10 mouse cellular contexts compared by ENCODE assay signal in the genomic region with DNA sequence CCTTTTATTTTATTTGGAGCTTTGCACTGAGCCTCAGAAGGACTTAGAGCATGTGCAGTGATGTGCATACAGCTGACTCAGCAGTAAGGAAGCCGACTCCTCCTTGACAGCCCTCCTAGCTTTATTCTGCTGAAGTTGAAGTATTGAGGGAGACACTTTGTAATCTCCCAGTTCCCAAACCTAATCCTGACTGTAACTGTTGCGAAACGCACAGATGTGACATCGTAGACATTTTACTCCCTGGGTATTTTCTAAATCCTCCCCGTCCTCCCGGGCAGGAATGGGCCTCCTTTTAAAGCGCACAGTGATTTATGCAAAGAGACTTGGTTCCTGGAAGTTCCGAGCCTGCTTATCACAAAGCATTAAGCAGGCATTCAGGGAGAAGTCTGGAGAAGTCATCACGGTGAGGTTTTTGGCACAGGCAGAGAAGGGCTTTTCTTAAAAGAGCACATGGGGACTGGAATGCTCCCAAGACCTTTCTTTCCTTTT.
DNase-seq lines count a peak whose midpoint lies in the region; ATAC-seq and TF ChIP-seq lines count a peak whose summit lies in the region.
"Had no signal": no experiment of that assay in that cellular context is flagged by ENCODE, and none has a peak within 500 bp of the region (broad histone marks: within the 10 kb centered on the region; RNA-seq: fewer than 3 reads in every experiment).

No protein-coding gene starts in this region.

- peaks cover 5% of the 10 kb centered on the region; the same call in 1 of the 2 replicates for H3K9me3 ChIP-seq in kidney, embryonic 16.5 days (ENCODE audit: low read length)
- H3K9me3 ChIP-seq in liver, embryonic 13.5 days (replicated peaks): no peaks in the 10 kb centered on the region
- H3K9me3 ChIP-seq: forebrain, embryonic 13.5 days had no signal

- no peak overlapping the region for H3K9ac ChIP-seq in kidney, embryonic 16.5 days (replicated peaks; ENCODE audit: low read length)
- no peak overlapping the region for H3K9ac ChIP-seq in liver, embryonic 13.5 days
- H3K9ac ChIP-seq: forebrain, embryonic 13.5 days had no signal

- no peak overlapping the region for H3K27ac ChIP-seq in kidney, embryonic 16.5 days (ENCODE audit: low read length)
- H3K27ac ChIP-seq in liver, embryonic 13.5 days: 0 out of 2 replicates have a peak overlapping the region, but pooled peaks have one; percentile 71
- H3K27ac ChIP-seq in thymus, adult 2 months (ENCODE audit: control insufficient read depth, insufficient read depth, low read length): no peak overlapping the region
- H3K27ac ChIP-seq: forebrain, embryonic 13.5 days had no signal

- no peak for TF ChIP-seq POLR2A in brain, embryonic 14.5 days (IDR thresholded peaks at IDR 0.05; ENCODE audit: borderline replicate concordance, extremely low read depth, insufficient read depth, insufficient read length, poor library complexity, severe bottlenecking)
- TF ChIP-seq POLR2A in thymus, adult 2 months (IDR thresholded peaks at IDR 0.05; ENCODE audit: control insufficient read depth, extremely low read depth, insufficient read depth, low read length, poor library complexity): no peak

- no peaks in the 10 kb centered on the region for H3K36me3 ChIP-seq in kidney, embryonic 16.5 days (ENCODE audit: insufficient read depth, low read length)
- H3K36me3 ChIP-seq in liver, embryonic 13.5 days: no peaks in the 10 kb centered on the region
- H3K36me3 ChIP-seq in thymus, adult 2 months (ENCODE audit: control insufficient read depth, insufficient read depth, low read length): no peaks in the 10 kb centered on the region

- WGBS in kidney, embryonic 16.5 days: 14% methylated on average over 9 of the region's 9 CpGs
- 45% methylated on average over 9 of the region's 9 CpGs for WGBS in liver, embryonic 13.5 days (ENCODE audit: insufficient replicate concordance)
- WGBS in thymus, adult 2 months: 79% methylated on average over 9 of the region's 9 CpGs

- no peak overlapping the region for H3K4me3 ChIP-seq in kidney, embryonic 16.5 days (ENCODE audit: low read length)
- H3K4me3 ChIP-seq in liver, embryonic 13.5 days (replicated peaks): no peak overlapping the region
- H3K4me3 ChIP-seq in thymus, adult 2 months (ENCODE audit: control insufficient read depth, insufficient read depth, low read length): no peak overlapping the region
- H3K4me3 ChIP-seq: forebrain, embryonic 13.5 days had no signal

- peaks cover 26% of the 10 kb centered on the region for H3K4me1 ChIP-seq in kidney, embryonic 16.5 days (ENCODE audit: insufficient read depth, low read length)
- peaks cover 15% of the 10 kb centered on the region for H3K4me1 ChIP-seq in liver, embryonic 13.5 days (replicated peaks)
- H3K4me1 ChIP-seq in thymus, adult 2 months (replicated peaks; ENCODE audit: control insufficient read depth, insufficient read depth, low read length): 0 out of 2 replicates have a peak, but pooled peaks cover 6% of the 10 kb centered on the region
- H3K4me1 ChIP-seq: forebrain, embryonic 13.5 days had no signal

- H3K27me3 ChIP-seq in kidney, embryonic 16.5 days (ENCODE audit: insufficient read depth, low read length): no peaks in the 10 kb centered on the region
- no peaks in the 10 kb centered on the region for H3K27me3 ChIP-seq in liver, embryonic 13.5 days
- no peaks in the 10 kb centered on the region for H3K27me3 ChIP-seq in thymus, adult 2 months (ENCODE audit: control insufficient read depth, insufficient read depth, low read length)
- H3K27me3 ChIP-seq: forebrain, embryonic 13.5 days had no signal

- H3K4me2 ChIP-seq in kidney, embryonic 16.5 days (replicated peaks; ENCODE audit: low read depth, low read length): peak overlapping the region; percentile 28
- H3K4me2 ChIP-seq in liver, embryonic 13.5 days: no peak overlapping the region
- H3K4me2 ChIP-seq: forebrain, embryonic 13.5 days had no signal

- no peak for DNase-seq in kidney, postnatal 4 days
- peak; percentile 35 for DNase-seq in brain, embryonic 14.5 days (ENCODE audit: low read depth)
- DNase-seq in heart, adult 9 months (ENCODE audit: low spot score in 2 of 2): peak; percentile 32 to 61
- no peak for DNase-seq in liver, embryonic 13.5 days
- DNase-seq in thymus, adult 2 months: no peak
- no peak for DNase-seq in adrenal gland, postnatal 25 days
- DNase-seq: kidney, adult 18-20 months; lung, adult 2 months had no signal

- TF ChIP-seq CTCF in brain, embryonic 14.5 days (IDR thresholded peaks at IDR 0.05; ENCODE audit: borderline replicate concordance, extremely low read depth, insufficient read depth, insufficient read length): no peak
- no peak for TF ChIP-seq CTCF in thymus, adult 2 months (IDR thresholded peaks at IDR 0.05; ENCODE audit: borderline replicate concordance, control insufficient read depth, extremely low read depth, insufficient read depth, low read length, poor library complexity)

- ATAC-seq in kidney, embryonic 16.5 days (ENCODE audit: low FRiP score, low TSS enrichment): peak; percentile 47; the same call in 1 of the 2 replicates
- no peak for ATAC-seq in liver, embryonic 13.5 days (ENCODE audit: low read depth)
- ATAC-seq: forebrain, embryonic 13.5 days had no signal

Comparison
In these comparisons a context has a peak if more than half of its experiments do, and no peak if none do; other contexts are left out.
1. DNase-seq: peak in brain, embryonic 14.5 days (single experiment) and heart, adult 9 months (2 of 2); none in kidney, postnatal 4 days (0 of 2), liver, embryonic 13.5 days (single experiment), thymus, adult 2 months (single experiment) and adrenal gland, postnatal 25 days (single experiment).